Mouse (Mus musculus): ENCODE results near the gene Il6st.

DNA sequence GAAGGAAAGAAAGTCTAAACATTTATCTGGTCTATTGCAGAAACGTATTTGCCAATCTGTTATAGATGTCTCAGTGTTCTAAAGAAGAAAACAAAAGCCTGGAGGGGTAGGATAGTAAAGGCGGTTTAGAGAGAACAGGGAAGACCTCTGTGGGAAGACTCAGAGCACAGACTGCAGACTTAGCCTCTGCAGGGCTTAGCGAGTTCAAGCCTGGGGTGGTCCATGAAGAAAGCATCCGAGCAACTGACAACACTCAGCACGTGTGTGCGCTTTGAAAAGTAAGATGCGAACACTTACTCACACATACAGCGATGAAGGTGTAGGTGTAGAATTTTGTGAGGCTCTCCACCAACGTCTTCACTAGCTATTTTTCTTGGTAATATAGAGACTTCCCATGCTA lies 7.3 kb downstream of the Il6st start:
- TF ChIP-seq GATA1 (IDR thresholded peaks at IDR 0.05; ENCODE audit: borderline replicate concordance, low read length) (no peak), FLI1 (IDR thresholded peaks at IDR 0.05; ENCODE audit: low read length) (no peak)
